Mouse (Mus musculus): Measurements from ENCODE around the gene Mphosph9.

The Mphosph9 gene

DNA sequence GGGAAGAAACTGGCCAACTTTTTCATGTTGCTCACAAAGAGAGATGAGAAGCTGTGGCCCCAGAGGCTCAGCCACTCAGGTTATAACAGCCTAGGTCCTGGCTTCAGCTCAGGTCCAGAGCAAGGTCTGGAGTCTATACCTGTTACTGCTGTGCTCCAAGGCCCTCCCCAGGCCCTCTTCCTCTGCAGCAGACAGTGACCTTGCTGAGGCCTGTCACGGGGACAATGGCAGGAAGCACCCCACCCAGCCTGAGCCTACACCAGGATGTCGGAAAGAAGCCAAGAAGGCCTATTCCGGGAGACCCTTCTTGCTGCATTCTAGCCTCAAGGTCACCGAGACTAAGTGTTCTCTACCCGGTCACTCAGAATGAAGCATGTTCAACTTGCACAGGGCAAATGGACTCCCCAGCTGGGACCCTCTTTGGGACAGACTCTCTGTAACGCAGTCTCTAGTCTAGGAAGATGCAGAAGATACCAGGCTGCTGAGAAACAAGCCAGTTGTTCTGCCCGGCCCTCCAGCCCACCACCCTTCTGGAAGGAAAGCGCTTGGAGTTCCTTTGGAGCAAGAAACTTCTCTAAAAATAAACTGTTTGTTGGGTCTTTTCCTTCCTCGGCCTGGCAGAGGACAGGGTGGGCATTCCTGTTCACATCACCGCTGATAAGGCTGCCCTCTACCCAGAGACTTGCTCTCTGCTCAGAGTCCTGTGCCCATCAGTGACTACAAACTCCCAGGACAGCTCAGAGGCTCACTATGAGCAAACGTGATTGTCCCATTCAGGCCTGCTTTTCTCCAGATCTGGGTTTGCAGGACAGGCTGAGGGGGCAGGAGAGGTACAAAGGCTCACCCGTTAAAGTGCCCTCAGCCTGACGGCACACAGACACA is 113.9 kb downstream of the Mphosph9 start:
- no peak for DNase-seq

DNA sequence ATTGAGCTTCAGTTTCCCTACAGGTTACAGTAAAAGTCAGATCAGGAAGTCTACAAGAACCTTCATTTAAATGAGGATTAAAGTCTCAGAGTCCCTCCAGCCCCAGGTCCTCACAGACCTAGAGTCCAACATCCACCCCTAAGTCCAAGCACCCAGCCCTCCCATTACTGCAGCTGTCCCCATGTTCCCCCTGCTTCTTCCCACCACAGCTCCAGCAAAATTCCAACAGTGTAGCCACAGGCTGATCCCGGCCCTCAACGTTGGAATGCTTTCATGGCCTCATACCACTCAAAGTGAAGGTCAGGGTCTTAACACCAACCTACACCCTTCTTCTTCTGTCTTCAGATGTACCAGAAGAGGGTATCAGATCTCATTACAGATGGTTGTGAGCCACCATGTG is 116.1 kb downstream of the Mphosph9 start:
- DNase-seq, result no peak

DNA sequence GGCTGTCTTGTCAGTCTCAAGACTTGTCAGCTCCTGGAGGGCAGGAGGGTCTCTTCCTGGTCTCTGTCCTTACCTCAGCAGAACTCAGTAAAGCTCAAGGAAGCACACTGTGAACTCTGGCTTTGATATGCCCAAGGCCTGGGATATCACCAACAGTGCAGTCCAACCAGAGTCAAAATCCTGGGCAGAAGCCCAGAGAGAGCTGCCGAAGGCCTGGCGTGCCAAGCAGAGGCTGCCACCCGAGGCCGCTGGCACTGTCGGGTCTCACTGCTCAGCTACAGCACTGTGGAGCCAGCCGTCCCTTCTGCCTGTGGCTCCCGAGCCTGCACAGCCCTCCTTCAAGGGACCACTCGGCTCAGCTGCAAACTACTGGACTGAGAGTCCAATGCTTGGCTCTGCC is 116.5 kb downstream of the Mphosph9 start:
- DNase-seq, result peak; percentile 75 to 85

DNA sequence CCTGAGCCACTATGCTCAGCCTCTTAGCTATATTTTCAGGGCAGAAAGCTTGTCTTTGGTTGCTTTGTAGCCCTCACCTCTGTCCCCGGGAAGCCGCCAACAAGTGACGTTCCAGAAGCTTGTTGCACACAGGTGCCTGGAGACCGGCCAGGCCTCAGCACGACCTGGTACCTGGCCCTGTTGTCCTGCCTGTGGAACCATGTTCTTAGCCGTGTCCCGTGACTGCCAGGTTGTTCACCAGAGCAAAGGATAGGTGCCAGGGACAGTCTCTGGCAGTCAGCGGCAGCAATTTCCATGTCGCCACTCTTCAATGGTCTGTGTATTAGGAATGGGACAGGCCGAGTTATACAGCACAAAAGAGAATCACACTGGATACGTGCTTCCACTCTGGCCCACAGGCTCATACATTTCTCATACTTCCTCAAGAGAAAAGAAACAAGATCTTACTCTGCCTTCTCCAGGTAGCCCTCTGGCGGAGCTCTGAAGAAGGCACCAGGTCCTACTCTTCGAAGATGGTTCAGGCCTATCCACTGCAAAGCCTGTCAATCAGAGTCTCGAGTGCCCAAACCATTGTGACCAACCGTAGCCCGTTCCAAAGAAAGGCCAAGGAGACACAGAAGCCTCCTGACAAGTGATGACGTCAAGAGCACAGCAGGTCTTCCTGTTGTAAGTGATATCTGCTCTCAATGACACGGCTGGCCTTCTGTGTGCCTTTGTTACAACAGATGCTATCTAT is 117.3 kb downstream of the Mphosph9 start:
- DNase-seq, result peak; percentile 53

DNA sequence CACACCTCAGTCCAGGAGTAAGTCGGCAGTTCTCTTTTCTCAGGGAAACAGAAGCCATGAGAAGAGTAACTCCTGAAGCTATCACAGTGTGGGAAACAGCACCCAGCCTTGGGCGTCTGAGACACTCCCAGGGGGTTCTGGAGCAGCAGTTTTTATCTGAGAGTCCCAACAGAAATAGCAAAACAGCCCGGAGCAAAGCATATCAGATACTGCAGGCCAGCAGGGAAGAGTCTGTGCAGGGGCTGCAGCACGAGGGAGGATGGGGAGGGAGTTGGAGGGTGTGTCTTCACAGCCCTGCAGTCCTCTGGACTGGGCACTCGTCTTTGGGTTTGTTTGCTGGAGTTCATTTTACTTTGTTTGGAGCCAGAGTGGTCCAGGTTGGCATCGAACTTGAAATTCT is 117.9 kb downstream of the Mphosph9 start:
- DNase-seq, result no peak

DNA sequence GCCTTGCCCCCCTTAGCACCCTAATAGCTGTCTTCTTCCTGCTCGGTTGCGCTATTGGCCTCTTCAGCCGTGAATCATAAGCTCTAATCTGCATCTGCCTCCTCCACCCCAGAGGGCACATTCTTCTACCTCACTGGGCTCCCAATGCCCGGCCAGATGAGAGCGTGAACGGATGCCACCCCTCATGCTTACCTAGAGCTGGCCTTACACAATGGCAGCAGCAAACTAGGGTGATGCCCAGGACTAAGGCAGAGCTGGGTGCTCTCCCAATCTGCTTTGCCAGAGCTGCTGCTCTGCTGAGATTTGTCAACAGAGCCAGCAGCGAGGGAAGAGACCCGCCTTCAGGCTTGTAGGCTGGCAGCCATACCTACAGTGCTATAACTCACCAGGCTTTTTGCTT is 119.7 kb downstream of the Mphosph9 start:
- peak; percentile 49 for DNase-seq

DNA sequence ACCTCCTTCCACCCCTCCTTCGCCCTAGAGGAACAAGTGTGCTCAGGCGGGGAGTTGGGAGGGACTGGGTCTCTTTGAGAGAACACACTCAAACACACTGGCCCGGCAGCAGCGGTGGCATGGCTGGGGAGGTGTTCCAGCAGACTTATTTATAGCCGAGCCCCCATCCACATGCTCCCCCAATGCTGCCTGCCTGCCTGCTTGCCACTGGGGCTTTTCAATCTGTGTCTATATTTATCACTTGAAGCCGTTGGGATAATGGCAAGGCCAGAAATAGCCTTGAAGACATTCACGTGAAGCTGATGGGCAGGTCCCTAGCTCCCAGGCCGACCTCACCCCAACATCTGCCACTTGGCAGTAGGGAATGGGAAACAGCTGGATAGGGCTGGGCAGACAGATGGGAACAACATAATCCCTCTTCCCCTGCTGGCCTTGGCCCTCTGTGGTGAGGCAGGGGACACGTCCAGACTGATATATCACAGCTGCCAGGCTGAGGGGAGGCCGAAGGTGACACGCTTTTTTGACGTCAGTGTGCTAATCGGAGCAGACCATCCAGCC is 121.2 kb downstream of the Mphosph9 start:
- DNase-seq, result peak; percentile 49 to 53

DNA sequence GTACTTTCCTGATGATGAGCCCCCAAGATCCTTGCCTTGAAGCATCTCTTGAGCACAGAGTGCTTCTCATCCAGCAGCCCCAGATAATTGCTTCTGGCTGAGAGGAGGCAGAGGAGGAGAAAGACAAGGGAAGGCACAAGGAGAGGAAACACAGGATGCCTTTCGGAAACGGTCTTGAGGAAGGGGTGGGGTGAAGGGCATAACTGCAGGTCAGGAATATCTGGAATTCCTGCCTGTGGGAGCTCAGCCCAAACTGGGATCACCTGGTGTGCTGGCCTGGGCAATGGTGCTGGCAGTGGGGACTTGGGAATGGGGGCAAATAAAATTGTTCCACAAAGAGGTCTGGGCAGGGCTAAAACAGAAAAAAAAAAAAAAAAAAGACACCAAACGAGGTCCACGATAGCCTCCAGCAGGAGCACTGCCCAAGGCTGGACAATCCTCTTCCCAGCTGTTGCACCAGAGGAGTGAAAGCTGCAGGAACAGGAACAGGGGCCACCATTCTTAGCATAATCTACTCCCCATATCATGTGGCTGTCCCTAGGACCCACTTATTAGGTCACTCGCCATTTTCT is 121.9 kb downstream of the Mphosph9 start:
- no peak for DNase-seq

DNA sequence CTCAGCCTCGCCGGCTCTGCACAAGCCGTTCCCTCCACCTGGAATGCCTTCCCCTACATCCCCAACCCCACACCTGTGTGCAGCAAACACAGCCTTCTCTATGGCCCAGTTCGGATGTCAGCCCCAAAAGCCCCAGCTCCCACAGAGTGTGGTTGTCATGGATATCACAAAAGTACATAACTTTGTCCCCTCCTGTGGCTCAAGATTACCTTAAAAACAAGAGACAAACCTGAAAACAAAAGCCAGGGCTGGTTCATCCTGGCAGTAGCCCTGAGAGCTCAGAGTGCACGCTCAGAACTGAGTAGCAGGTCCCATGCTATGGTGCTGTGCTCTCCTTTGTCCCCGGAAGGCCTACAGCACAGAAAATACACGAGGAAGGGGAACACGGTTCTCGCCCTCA is 122.6 kb downstream of the Mphosph9 start:
- no peak for DNase-seq

DNA sequence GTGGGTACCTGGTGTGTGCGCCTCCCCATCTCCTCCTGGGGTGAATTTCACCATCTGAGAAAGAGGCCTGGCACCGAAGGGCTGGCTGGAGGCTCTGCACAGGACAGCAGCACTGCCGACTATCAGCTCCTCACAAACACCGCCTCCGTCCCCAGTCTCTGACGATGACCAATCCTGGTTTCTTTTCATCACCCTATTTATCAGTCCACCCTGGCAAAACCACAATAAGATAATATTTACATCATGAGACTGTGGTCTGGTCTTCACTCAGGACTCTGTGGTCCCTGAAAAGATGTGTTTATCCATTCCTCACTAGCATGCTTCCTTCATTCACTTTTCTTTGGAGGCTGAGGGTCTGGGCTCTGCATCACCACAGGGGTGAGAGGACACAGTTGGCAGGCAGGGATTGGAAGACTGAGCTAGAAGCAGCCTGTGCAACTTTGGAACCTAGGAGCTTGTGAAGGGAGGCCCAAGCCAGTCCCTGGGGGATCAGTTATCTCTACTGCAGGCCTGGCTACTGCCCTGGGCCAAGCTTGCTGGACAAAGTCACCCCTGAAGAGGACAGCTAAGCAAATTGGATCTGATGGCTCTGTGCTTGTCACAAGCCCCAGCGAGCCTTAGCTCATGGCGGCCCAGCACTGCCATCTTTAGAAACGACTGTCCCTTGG is 123.5 kb downstream of the Mphosph9 start:
- no peak for DNase-seq

DNA sequence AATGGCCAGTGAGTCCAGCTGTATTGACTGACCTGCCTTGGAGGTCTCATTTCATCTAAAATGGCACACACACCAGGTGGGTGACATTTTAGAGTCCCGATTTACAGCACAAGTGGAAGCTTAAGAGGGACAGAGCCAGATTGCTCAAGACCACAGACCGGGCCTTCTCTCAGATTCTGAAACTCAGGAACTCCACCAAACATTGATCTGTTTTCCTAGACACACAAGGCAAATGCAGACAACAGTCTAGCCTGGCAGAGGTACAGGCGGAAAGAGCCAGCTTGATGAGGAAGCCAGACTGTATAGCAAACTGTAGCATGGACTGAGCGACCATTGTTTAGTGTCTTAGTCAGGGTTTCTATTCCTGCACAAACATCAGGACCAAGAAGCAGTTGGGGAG is 124.5 kb downstream of the Mphosph9 start:
- DNase-seq, result no peak

DNA sequence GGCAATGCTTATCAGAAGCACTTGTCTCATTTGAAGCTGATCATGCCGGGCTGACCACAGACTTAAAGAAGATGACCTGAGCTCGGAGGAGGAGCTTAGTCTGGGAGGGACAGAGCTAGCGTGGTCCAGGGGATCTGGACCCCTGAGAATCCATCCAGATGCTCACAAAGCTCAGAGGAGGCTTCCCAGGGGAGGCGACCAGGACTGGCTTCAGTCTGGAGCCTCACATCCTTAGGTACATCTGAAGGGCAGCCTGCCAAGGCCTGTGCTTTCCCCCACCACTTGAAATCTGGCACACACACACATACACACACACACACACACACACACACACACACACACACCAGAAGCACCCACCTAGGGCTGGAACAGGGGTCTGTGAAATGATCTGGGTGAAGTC is 125.7 kb downstream of the Mphosph9 start:
- DNase-seq, result no peak

DNA sequence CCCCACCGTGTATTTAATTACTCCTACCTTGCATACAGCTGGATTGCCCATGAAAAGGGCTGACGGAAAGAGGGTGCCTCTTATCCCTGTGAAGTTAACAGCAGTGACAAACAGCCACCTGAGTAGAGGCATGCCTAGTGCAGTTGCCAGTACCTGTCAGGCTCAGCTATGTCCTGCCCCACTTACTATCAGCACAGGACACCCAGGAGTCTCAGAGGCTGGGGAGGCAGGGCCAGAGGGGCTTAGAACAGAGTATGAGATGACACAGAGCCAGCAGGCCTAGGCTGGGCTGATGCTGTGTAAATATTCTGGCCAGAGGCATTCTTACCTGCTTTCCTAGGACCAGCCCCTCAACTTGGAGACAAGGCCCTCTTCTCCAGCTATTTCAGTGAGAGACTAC is 126.2 kb downstream of the Mphosph9 start:
- DNase-seq, result no peak

Measured in cerebellum, postnatal 10 days (tissue).